Mouse (Mus musculus): ENCODE measurements around the gene Tfcp2.

- no peak for TF ChIP-seq MAFK (IDR thresholded peaks at IDR 0.05; ENCODE audit: insufficient replicate concordance, low read length)
- no peak for TF ChIP-seq MAX (IDR thresholded peaks at IDR 0.05; ENCODE audit: low read length)
- no peak for TF ChIP-seq ZC3H11A (IDR thresholded peaks at IDR 0.05; ENCODE audit: low read depth, low read length)
- no peak for TF ChIP-seq POLR2A (IDR thresholded peaks at IDR 0.05; ENCODE audit: low read depth, low read length)
- TF ChIP-seq ZKSCAN1 (IDR thresholded peaks at IDR 0.05; ENCODE audit: borderline replicate concordance, low read depth, low read length): no peak
- no peak for TF ChIP-seq JUND (conservative IDR thresholded peaks at IDR 0.05; ENCODE audit: low read depth, low read length)
These were observed 17.4 kb upstream of the Tfcp2 start for GRCm38 (mm10) chr15:100569239-100569638.
